In genomic region chr2:17880800-17881717, GRCm38 (mm10) we compare ENCODE assay signal across 10 mouse cellular contexts.
DNase-seq lines count a peak whose midpoint lies in the region; ATAC-seq and TF ChIP-seq lines count a peak whose summit lies in the region.
"Had no signal": no experiment of that assay in that cellular context is flagged by ENCODE, and none has a peak within 500 bp of the region (broad histone marks: within the 10 kb centered on the region; RNA-seq: fewer than 3 reads in every experiment).

No protein-coding gene starts in this region.

- no peak for TF ChIP-seq POLR2A in brain, embryonic 14.5 days (IDR thresholded peaks at IDR 0.05; ENCODE audit: borderline replicate concordance, extremely low read depth, insufficient read depth, insufficient read length, poor library complexity, severe bottlenecking)

- H3K4me2 ChIP-seq in hindbrain, postnatal 0 days (ENCODE audit: low read depth, low read length), result no peak overlapping the region
- H3K4me2 ChIP-seq in forebrain, embryonic 14.5 days (ENCODE audit: low read length), result no peak overlapping the region
- H3K4me2 ChIP-seq: liver, embryonic 12.5 days had no signal

- no peak for ATAC-seq in hindbrain, postnatal 0 days
- peak; percentile 78 for ATAC-seq in forebrain, embryonic 14.5 days
- ATAC-seq in monocyte, adult 5-6 weeks (replicated peaks; ENCODE audit: insufficient number of reproducible peaks, low FRiP score, low TSS enrichment, poor library complexity, severe bottlenecking), result no peak
- ATAC-seq: liver, embryonic 12.5 days had no signal

- H3K4me3 ChIP-seq in hindbrain, embryonic 10.5 days, result no peak overlapping the region
- no peak overlapping the region for H3K4me3 ChIP-seq in hindbrain, postnatal 0 days (ENCODE audit: low read length)
- no peak overlapping the region for H3K4me3 ChIP-seq in forebrain, embryonic 14.5 days (ENCODE audit: low read depth, low read length)
- H3K4me3 ChIP-seq: liver, embryonic 12.5 days had no signal

- 39% methylated on average over 11 of the region's 11 CpGs for WGBS in hindbrain, embryonic 10.5 days
- WGBS in hindbrain, postnatal 0 days, result 18% methylated on average over 11 of the region's 11 CpGs
- 13% methylated on average over 11 of the region's 11 CpGs for WGBS in forebrain, embryonic 14.5 days

- no peak overlapping the region for H3K9ac ChIP-seq in hindbrain, postnatal 0 days (replicated peaks; ENCODE audit: low read length)
- no peak overlapping the region for H3K9ac ChIP-seq in forebrain, embryonic 14.5 days (ENCODE audit: low read length)
- H3K9ac ChIP-seq: liver, embryonic 12.5 days had no signal

- H3K27me3 ChIP-seq in hindbrain, embryonic 10.5 days (ENCODE audit: insufficient read depth, poor library complexity, severe bottlenecking), result no peaks in the 10 kb centered on the region
- no peaks in the 10 kb centered on the region for H3K27me3 ChIP-seq in hindbrain, postnatal 0 days (ENCODE audit: insufficient read depth, low read length)
- H3K27me3 ChIP-seq in forebrain, embryonic 14.5 days (replicated peaks; ENCODE audit: control insufficient read depth, insufficient read depth, low read length), result no peaks in the 10 kb centered on the region
- H3K27me3 ChIP-seq: liver, embryonic 12.5 days had no signal

- TF ChIP-seq CTCF in hindbrain, postnatal 0 days (IDR thresholded peaks at IDR 0.05; ENCODE audit: low read depth), result no peak
- no peak for TF ChIP-seq CTCF in brain, embryonic 14.5 days (IDR thresholded peaks at IDR 0.05; ENCODE audit: borderline replicate concordance, extremely low read depth, insufficient read depth, insufficient read length)

- H3K36me3 ChIP-seq in hindbrain, embryonic 10.5 days, result no peaks in the 10 kb centered on the region
- no peaks in the 10 kb centered on the region for H3K36me3 ChIP-seq in hindbrain, postnatal 0 days (ENCODE audit: insufficient read depth, low read length)
- no peaks in the 10 kb centered on the region for H3K36me3 ChIP-seq in forebrain, embryonic 14.5 days (ENCODE audit: control insufficient read depth, insufficient read depth, low read length)
- H3K36me3 ChIP-seq: liver, embryonic 12.5 days had no signal

- H3K27ac ChIP-seq in hindbrain, embryonic 10.5 days, result peak overlapping the region; percentile 42; the same call in 1 of the 2 replicates
- no peak overlapping the region for H3K27ac ChIP-seq in hindbrain, postnatal 0 days
- peak overlapping the region; percentile 21; the same call in 1 of the 2 replicates for H3K27ac ChIP-seq in forebrain, embryonic 14.5 days (ENCODE audit: low read depth, low read length)
- H3K27ac ChIP-seq: liver, embryonic 12.5 days had no signal

- no peaks in the 10 kb centered on the region for H3K9me3 ChIP-seq in hindbrain, embryonic 10.5 days
- no peaks in the 10 kb centered on the region for H3K9me3 ChIP-seq in hindbrain, postnatal 0 days (ENCODE audit: low read length)
- H3K9me3 ChIP-seq in forebrain, embryonic 14.5 days (replicated peaks; ENCODE audit: control insufficient read depth, low read length), result no peaks in the 10 kb centered on the region
- H3K9me3 ChIP-seq: liver, embryonic 12.5 days had no signal

- H3K4me1 ChIP-seq in hindbrain, embryonic 10.5 days (replicated peaks), result peaks cover 11% of the 10 kb centered on the region
- no peaks in the 10 kb centered on the region for H3K4me1 ChIP-seq in hindbrain, postnatal 0 days (ENCODE audit: insufficient read depth, low read length)
- peaks cover 5% of the 10 kb centered on the region for H3K4me1 ChIP-seq in forebrain, embryonic 14.5 days (ENCODE audit: control insufficient read depth, insufficient read depth, low read length)
- H3K4me1 ChIP-seq: liver, embryonic 12.5 days had no signal

- DNase-seq in hindbrain, embryonic 10.5 days (ENCODE audit: low spot score), result no peak
- DNase-seq in hindbrain, postnatal 0 days (ENCODE audit: low spot score), result no peak
- peak; percentile 91 for DNase-seq in brain, embryonic 14.5 days (ENCODE audit: low read depth)
- DNase-seq in forebrain, embryonic 14.5 days (ENCODE audit: low spot score), result peak; percentile 84
- peak; percentile 43 for DNase-seq in lung, postnatal 10 days
- DNase-seq in natural killer cell, adult 2 months (ENCODE audit: low spot score in 2 of 2), result no peak
- no peak for DNase-seq in adipocyte (ENCODE audit: low spot score)
- DNase-seq: kidney, adult 9 months had no signal

Comparison
In these comparisons a context has a peak if more than half of its experiments do, and no peak if none do; other contexts are left out.
1. DNase-seq: peak in brain, embryonic 14.5 days (single experiment), forebrain, embryonic 14.5 days (single experiment) and lung, postnatal 10 days (single experiment); none in hindbrain, embryonic 10.5 days (single experiment), hindbrain, postnatal 0 days (single experiment), natural killer cell, adult 2 months (0 of 2) and adipocyte (single experiment).